Mouse (Mus musculus) forebrain, embryonic 15.5 days (tissue): ENCODE data around the gene Hoxa9. TPM values are rescaled to one million over a fixed set of nuclear protein-coding genes. Genes with fewer than 3 reads are reported as not detected.

Experiments used
- ATAC-seq: fragments of 200-750 bp; cut with Nextera tagmentation; replicated peaks from 2 replicates; pipeline ENCODE4 v1.8.0; 2017; ENCODE audit warnings: mild to moderate bottlenecking, moderate TSS enrichment, moderate library complexity
- H3K27ac ChIP-seq: fragments of 300-500 bp; sonication (generic); replicated peaks from 2 replicates; pipeline ENCODE4 v1.5.1; 2015; ENCODE audit warnings: mild to moderate bottlenecking, inconsistent platforms
- H3K27me3 ChIP-seq: fragments of 300-500 bp; sonication (generic); 2 replicates; pipeline ENCODE4 v1.6.1; 2015; ENCODE audit warnings: inconsistent platforms
- H3K36me3 ChIP-seq: fragments of 300-500 bp; sonication (generic); 2 replicates; pipeline ENCODE4 v1.6.1; 2015; ENCODE audit warnings: mild to moderate bottlenecking, inconsistent platforms
- H3K4me1 ChIP-seq: fragments of 300-500 bp; sonication (generic); 2 replicates; pipeline ENCODE4 v1.6.1; 2015; ENCODE audit warnings: inconsistent platforms
- H3K4me2 ChIP-seq: fragments of 300-500 bp; sonication (generic); replicated peaks from 2 replicates; pipeline ENCODE4 v1.6.1; 2015; ENCODE audit warnings: mild to moderate bottlenecking, inconsistent platforms
- H3K4me3 ChIP-seq: fragments of 300-500 bp; sonication (generic); 2 replicates; pipeline ENCODE4 v1.5.1; 2015; ENCODE audit warnings: mild to moderate bottlenecking, inconsistent platforms
- H3K9ac ChIP-seq: fragments of 300-500 bp; sonication (generic); replicated peaks from 2 replicates; pipeline ENCODE4 v1.6.1; 2015; ENCODE audit warnings: mild to moderate bottlenecking, inconsistent platforms
- H3K9me3 ChIP-seq: fragments of 300-500 bp; sonication (generic); 2 replicates; pipeline ENCODE4 v1.6.1; 2016; ENCODE audit warnings: inconsistent platforms
- WGBS: fragments of 180-500 bp; shearing (Covaris S2); methylation state at CpG from one replicate; pipeline ENCODE4 v1.1.7; 2015; ENCODE audit warnings: mixed read lengths; 5-methylcytosine and 5-hydroxymethylcytosine counted together
- polyA plus RNA-seq: library from polyadenylated mRNA; unstranded; fragments of >200 nt; fragmentation: Nextera tagmentation; extraction: Ambion mirVana; gene quantifications from 2 replicates; pipeline ENCODE4 v1.2.1, GENCODE M21; 2015

The Hoxa9 gene
- polyA plus RNA-seq, 1 experiment from 2014 or later, result not detected

DNA sequence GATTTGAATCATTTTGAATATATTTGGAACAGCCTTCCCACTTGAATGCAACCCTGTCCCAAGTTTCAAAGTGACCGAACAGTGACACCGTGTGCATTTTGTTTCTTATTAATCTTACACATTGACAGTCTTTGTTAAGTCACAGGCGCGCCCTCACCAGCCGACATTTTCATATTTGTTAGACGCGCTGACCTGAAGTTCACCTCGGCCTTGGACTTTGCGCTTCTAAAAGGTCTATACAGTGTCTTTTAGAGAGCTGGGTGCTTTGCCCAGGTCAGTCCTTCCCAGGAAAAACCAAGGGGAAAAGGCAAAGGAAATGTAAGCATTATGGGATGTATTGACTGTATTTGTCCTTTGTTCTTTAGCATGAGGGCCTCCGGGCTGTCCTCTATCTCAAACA lies 36.2 kb downstream of the Hoxa9 start:
- no peak overlapping the region for H3K27ac ChIP-seq
- 5% methylated on average over 10 of the region's 10 CpGs for WGBS
- H3K4me1 ChIP-seq, result peaks cover 14% of the 10 kb centered on the region
- no peak for ATAC-seq
- H3K9ac ChIP-seq, result no peak overlapping the region
- H3K4me2 ChIP-seq, result no peak overlapping the region
- peaks cover 99% of the 10 kb centered on the region for H3K27me3 ChIP-seq
- no peaks in the 10 kb centered on the region for H3K9me3 ChIP-seq
- H3K36me3 ChIP-seq, result no peaks in the 10 kb centered on the region
- no peak overlapping the region for H3K4me3 ChIP-seq

DNA sequence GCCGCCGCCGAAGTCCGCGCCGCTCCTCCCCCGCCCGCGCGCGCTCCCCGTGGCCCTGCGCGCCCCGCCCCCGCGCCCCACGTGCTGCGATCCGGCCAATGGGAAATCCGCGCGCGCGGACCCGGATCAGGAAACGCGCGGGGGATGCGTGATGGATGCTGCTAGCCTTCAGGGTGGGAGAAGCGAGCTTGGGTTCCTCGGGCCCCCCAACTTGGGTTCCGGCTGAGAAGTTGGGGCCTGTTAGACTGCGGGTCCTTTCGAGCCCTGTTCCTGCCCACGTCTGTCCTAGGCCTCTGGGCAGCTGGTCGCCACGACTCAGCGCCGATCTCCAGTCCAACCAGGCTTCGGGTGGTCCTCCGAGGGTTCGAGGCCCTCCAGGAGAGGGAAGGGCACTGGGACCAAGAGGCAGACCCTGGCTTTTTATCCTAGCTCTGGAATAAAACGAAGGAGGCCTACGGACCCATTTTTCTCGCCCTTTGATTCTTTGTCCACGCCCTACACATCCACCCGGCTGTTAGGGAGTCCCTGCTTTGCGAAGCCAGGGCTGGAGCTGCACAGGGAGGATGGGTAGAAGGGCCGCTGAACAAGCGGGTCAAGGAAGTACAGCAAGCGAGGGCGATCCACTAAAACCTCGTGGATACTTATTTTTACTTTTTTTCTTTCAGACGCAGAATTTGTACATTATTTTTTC lies 38.9 kb downstream of the Hoxa9 start:
- H3K27ac ChIP-seq, result no peak overlapping the region
- peaks cover 99% of the 10 kb centered on the region for H3K27me3 ChIP-seq
- no peaks in the 10 kb centered on the region for H3K9me3 ChIP-seq
- peak; percentile 26; the same call in 1 of the 2 replicates for ATAC-seq
- H3K4me3 ChIP-seq, result peak overlapping the region; percentile 42
- H3K36me3 ChIP-seq, result no peaks in the 10 kb centered on the region
- WGBS, result 1% methylated on average over 38 of the region's 55 CpGs
- H3K4me1 ChIP-seq, result peaks cover 14% of the 10 kb centered on the region
- H3K9ac ChIP-seq, result no peak overlapping the region
- peak overlapping the region; percentile 66 for H3K4me2 ChIP-seq

DNA sequence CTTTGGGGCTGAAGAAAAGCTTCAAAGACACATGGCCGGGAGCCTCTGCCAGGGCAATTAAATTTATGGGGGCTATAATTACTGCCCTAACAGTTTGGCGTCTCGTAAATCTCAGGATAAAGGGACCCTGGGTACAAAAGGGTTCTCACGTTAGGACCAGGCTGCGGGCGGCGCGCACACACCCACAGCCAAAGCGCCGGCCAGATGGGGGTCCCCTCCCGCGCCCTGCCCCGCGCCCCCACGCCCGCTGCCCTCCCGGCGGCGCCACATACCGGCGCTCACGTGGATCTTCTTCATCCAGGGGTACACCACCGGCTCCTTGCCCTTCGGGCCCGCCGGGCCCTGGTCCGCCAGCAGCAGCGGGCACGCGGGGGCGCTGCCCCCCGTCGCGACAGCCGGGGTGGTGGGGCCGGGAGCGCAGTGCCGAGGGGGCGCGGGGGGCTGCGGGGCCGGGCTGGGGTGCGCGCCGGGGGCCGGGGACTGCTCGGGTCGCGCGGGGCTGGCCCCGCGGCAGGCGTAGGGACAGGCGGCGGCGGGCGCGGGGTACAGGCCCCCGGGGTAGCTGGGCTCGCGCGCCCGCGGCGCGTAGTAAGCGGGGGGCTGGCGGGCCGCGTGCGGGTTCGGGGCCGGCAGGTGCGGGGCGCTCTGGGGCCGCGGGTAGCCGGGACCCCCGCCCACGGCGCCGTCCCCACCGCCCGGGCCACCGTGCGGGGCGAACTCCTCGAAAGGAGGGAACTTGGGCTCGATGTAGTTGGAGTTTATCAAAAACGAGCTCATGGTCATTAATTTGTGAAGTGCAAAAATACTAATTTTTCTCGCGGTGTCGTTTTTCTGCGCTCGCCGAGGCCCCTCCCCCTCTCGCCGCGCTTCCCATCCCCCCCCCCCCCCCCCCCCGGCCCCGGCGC lies 39.7 kb downstream of the Hoxa9 start, which contains the start of gene Hoxa4:
Hoxa4 (minus strand) TSS at position 848 of the 905 bp plus-strand sequence.
- Histone ChIP-seq H3K36me3 (no peaks in the 10 kb centered on the region), H3K27ac (no peak within 1 kb of the TSS), H3K9ac (no peak within 1 kb of the TSS), H3K27me3 (peaks cover 99% of the 10 kb centered on the region), H3K4me3 (peak within 1 kb of the TSS; percentile 42), H3K9me3 (no peaks in the 10 kb centered on the region), H3K4me1 (peaks cover 14% of the 10 kb centered on the region), H3K4me2 (peak within 1 kb of the TSS; percentile 66)
- WGBS, result under 1% methylated on average over 77 of the region's 102 CpGs
- ATAC-seq, result no peak

DNA sequence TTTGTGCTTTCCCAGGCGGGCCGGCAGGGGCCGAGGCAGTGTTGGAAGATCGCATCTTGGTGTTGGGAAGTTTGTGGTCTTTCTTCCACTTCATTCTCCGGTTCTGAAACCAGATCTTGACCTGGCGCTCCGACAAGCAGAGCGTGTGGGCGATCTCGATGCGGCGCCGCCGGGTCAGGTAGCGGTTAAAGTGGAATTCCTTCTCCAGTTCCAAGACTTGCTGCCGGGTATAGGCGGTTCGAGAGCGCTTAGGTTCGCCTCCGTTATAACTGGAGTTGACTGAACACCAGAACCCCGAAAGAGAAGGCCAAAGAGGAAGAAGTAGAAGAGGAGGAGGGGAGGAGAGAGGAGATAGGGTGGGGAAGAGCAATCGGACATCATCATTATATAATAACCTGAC lies 40.5 kb downstream of the Hoxa9 start:
- Histone ChIP-seq H3K36me3 (no peaks in the 10 kb centered on the region), H3K27me3 (peaks cover 99% of the 10 kb centered on the region), H3K9ac (no peak overlapping the region), H3K9me3 (no peaks in the 10 kb centered on the region), H3K4me2 (no peak overlapping the region), H3K4me1 (peaks cover 14% of the 10 kb centered on the region), H3K27ac (no peak overlapping the region), H3K4me3 (no peak overlapping the region)
- WGBS, result under 1% methylated on average over 23 of the region's 23 CpGs
- no peak for ATAC-seq

DNA sequence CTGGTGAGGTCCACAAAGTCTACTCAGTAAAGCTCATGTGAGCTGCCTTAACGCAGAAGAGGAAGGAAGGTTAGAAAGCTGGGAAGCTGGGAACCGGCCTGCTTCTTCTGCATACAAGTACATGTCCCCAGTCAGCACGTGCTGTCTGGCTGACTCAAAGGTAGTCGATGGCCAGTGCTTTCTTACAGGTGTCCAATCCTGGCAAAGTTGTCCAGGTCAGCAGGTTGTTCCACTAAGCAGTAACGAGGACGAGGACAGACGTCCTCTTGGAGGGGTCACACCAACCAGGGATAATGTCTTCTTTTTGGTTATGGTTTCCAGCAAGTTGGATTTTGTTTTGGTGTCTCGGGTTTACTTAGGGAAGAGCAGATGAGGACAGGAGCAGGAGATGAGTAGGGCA lies 41.0 kb downstream of the Hoxa9 start:
- Histone ChIP-seq H3K36me3 (no peaks in the 10 kb centered on the region), H3K4me2 (no peak overlapping the region), H3K4me3 (no peak overlapping the region), H3K9me3 (no peaks in the 10 kb centered on the region), H3K27me3 (peaks cover 99% of the 10 kb centered on the region), H3K27ac (no peak overlapping the region), H3K9ac (no peak overlapping the region), H3K4me1 (peaks cover 14% of the 10 kb centered on the region)
- WGBS, result 4% methylated on average over 8 of the region's 8 CpGs
- no peak for ATAC-seq

DNA sequence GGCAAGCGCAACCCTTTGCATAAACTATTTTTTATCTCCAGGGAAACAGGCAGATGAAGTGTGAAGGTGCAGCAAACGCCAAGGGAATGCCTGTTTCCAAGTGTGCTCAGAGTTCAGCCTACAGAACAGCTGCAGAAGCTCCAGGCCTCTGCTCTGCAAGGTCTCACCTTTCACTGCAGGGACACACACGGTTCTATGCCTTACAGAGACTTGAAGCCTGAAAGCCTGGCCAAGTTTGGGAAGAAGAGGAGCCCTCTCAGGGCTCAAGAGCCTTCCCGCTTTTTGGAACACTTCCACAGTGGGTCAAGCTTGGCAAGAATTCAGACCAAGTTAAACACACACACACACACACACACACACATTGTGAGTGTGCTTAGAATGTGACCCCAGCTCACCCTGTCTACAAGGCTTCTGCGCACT lies 41.7 kb downstream of the Hoxa9 start:
- H3K9me3 ChIP-seq, result no peaks in the 10 kb centered on the region
- no peak for ATAC-seq
- no peaks in the 10 kb centered on the region for H3K36me3 ChIP-seq
- H3K4me2 ChIP-seq, result no peak overlapping the region
- no peak overlapping the region for H3K27ac ChIP-seq
- peaks cover 14% of the 10 kb centered on the region for H3K4me1 ChIP-seq
- H3K27me3 ChIP-seq, result peaks cover 99% of the 10 kb centered on the region
- no peak overlapping the region for H3K9ac ChIP-seq
- H3K4me3 ChIP-seq, result no peak overlapping the region
- 8% methylated on average over 5 of the region's 5 CpGs for WGBS

DNA sequence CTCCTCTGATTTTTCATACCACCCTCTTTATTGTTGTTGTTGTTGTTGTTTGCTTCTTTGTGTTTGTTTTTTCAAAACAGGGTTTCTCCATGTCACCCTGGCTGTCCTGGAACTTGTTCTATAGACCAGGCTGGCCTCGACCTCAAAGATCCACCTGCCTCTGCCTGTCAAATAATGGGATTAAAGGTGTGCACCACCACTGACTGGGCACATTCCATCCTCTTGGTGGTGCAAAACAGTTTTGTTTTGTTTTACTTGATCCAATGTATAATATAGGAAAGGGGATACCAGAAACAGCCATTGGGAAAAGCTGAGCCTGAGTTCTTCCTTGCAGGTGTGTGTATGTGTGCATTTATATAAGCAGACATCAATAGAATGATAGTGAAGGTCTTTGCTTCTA lies 44.4 kb downstream of the Hoxa9 start:
- Histone ChIP-seq H3K9ac (no peak overlapping the region), H3K4me2 (no peak overlapping the region), H3K27ac (no peak overlapping the region), H3K9me3 (no peaks in the 10 kb centered on the region), H3K4me3 (no peak overlapping the region), H3K27me3 (peaks cover 100% of the 10 kb centered on the region), H3K36me3 (no peaks in the 10 kb centered on the region), H3K4me1 (peaks cover 6% of the 10 kb centered on the region)
- ATAC-seq, result no peak
- WGBS, result 3% methylated on average over 1 of the region's 1 CpGs

DNA sequence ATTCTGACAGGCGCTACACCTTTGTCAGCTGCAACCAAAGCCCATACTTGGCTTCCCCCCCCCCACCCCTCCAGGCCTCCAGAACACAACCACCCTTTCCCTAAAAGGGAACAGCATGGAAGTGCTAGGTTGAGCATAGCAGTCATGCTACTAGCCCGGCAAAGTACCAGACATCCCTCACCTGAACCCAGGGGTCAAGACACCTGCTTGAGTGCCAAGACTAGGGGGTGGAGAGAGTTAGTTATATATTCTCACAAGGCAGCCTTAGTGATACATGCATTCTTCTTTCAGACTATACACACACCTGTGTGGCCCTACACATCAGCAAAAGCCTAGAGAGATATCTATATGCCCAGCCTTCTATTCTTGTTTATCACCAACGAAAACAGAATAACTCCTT lies 45.1 kb downstream of the Hoxa9 start:
- no peak overlapping the region for H3K4me3 ChIP-seq
- no peaks in the 10 kb centered on the region for H3K9me3 ChIP-seq
- ATAC-seq, result no peak
- WGBS, result 12% methylated on average over 3 of the region's 3 CpGs
- peaks cover 100% of the 10 kb centered on the region for H3K27me3 ChIP-seq
- no peak overlapping the region for H3K4me2 ChIP-seq
- H3K9ac ChIP-seq, result no peak overlapping the region
- H3K27ac ChIP-seq, result no peak overlapping the region
- H3K36me3 ChIP-seq, result no peaks in the 10 kb centered on the region
- no peaks in the 10 kb centered on the region for H3K4me1 ChIP-seq

DNA sequence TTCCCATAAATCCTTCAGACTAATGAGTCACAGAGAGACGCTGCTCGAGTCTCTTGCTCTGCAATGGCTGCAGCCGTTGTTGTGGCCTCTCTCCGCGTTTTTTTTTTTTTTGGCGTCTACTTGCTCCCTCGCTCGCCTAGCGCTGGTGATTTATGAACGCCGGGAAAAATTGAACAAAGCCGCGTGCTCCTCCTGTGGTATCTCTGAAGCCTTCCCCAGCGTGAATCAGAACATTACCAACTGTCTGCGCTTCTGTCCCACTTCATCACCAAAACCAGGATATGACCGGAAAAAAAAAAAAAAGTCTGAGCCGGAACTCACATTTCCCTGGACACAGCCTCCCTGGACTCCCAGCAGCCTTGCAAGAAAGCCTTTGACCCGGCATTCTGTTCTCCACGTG lies 45.7 kb downstream of the Hoxa9 start:
- no peak overlapping the region for H3K27ac ChIP-seq
- no peak overlapping the region for H3K9ac ChIP-seq
- H3K36me3 ChIP-seq, result no peaks in the 10 kb centered on the region
- H3K4me2 ChIP-seq, result no peak overlapping the region
- WGBS, result 1% methylated on average over 19 of the region's 19 CpGs
- H3K4me3 ChIP-seq, result no peak overlapping the region
- H3K4me1 ChIP-seq, result no peaks in the 10 kb centered on the region
- H3K27me3 ChIP-seq, result peaks cover 100% of the 10 kb centered on the region
- ATAC-seq, result no peak
- H3K9me3 ChIP-seq, result no peaks in the 10 kb centered on the region

DNA sequence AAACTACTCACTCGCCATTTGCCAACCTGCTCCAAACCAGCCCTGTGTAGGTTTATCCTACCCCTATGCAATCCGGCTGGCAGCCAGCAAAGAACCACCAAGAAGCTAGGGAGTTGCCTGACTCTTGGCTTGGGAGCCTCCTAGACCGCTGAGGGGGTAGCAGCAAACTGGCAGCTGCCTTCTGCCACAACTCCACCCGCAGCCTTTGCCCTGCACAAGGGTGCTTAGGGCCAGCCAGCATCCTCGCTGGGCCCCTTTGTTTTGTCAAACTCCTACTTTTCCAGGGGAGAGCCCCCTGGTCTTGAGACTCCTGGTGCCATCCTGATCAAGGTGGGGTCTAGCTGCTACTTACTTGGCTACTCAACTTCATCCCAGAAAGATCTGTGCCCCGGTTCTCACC lies 46.2 kb downstream of the Hoxa9 start:
- WGBS, result 2% methylated on average over 6 of the region's 6 CpGs
- no peaks in the 10 kb centered on the region for H3K4me1 ChIP-seq
- H3K4me2 ChIP-seq, result no peak overlapping the region
- H3K9me3 ChIP-seq, result no peaks in the 10 kb centered on the region
- no peaks in the 10 kb centered on the region for H3K36me3 ChIP-seq
- ATAC-seq, result no peak
- H3K27ac ChIP-seq, result no peak overlapping the region
- H3K27me3 ChIP-seq, result peaks cover 100% of the 10 kb centered on the region
- H3K9ac ChIP-seq, result no peak overlapping the region
- no peak overlapping the region for H3K4me3 ChIP-seq

DNA sequence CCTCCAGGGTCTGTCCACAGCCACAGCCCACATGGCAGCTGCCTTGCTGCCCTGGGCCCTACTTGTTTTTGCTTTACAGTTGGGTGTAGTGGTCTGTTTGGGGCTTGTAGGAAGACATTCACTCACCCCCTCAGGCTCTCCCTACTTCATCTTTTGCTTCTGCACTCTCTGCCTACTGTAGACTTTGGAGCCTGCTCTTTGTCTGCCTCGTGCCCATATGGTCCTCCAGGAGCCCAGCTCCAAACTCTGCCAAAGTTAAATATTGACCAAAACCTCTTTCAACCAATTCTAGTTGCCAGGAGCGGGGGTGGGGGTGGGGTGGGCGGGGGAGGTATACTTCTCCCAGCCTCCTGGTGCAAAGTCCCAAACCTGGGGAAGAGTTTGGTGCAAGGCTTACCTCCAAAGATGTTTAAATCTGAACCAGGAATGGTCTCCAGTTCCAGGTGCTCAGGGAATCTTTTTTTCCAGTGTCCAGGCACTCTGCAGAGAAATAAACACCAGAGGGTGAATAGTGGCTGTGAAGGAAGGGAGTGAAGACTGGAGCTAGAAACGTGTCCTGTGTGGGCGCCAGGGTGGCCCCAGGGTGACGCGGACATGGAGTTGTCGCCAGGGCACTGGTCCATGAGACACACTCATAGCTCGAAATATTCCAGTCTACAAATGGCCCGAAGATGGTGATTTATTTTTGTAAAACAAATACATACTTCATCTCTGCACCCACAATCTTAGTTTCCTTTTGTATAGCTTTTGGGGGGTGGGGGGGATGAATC lies 47.4 kb downstream of the Hoxa9 start:
- H3K36me3 ChIP-seq, result no peaks in the 10 kb centered on the region
- no peak overlapping the region for H3K27ac ChIP-seq
- H3K9ac ChIP-seq, result no peak overlapping the region
- no peak overlapping the region for H3K4me2 ChIP-seq
- no peaks in the 10 kb centered on the region for H3K4me1 ChIP-seq
- peaks cover 100% of the 10 kb centered on the region for H3K27me3 ChIP-seq
- 10% methylated on average over 10 of the region's 10 CpGs for WGBS
- ATAC-seq, result no peak
- H3K9me3 ChIP-seq, result no peaks in the 10 kb centered on the region
- H3K4me3 ChIP-seq, result no peak overlapping the region

DNA sequence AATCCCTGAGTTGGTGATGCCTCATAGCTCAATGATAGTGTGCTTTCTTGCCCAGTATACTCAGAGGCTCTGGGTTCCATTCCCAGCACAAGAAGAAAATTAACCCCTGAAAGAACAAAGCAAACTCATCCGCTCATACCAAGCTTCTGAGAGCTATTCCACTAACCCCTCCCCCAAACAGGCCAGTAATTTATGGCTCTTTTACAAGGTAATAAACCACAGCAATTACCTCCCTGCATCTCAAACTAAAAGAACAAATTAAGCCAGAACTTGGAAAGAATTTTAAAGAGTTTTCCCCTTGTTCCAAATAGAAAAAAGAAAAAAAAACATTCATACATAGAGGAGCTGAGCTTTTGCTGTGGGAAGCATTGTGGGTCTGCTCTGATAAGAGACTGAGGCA lies 48.1 kb downstream of the Hoxa9 start:
- Histone ChIP-seq H3K9me3 (no peaks in the 10 kb centered on the region), H3K27ac (no peak overlapping the region), H3K4me2 (no peak overlapping the region), H3K27me3 (peaks cover 100% of the 10 kb centered on the region), H3K4me3 (no peak overlapping the region), H3K36me3 (no peaks in the 10 kb centered on the region), H3K9ac (no peak overlapping the region), H3K4me1 (no peaks in the 10 kb centered on the region)
- ATAC-seq, result no peak
- 7% methylated on average over 1 of the region's 1 CpGs for WGBS
